Mouse (Mus musculus) liver, embryonic 13.5 days (tissue): ENCODE measurements around the gene Lce1b. TPM values are rescaled to one million over a fixed set of nuclear protein-coding genes. Genes with fewer than 3 reads are reported as not detected.

ENCODE experiments used
- ATAC-seq: fragments of 200-750 bp; cut with Nextera tagmentation; 2 replicates; pipeline ENCODE4 v1.8.0; 2017; ENCODE audit warnings: low read depth, mild to moderate bottlenecking, moderate number of reproducible peaks, moderate library complexity
- DNase-seq: peaks from one replicate; pipeline ENCODE4 v3.0.0; 2022
- H3K27ac ChIP-seq: fragments of 300-500 bp; sonication (generic); 2 replicates; pipeline ENCODE4 v1.5.1; 2015; ENCODE audit warnings: moderate library complexity, mild to moderate bottlenecking, inconsistent platforms
- H3K27me3 ChIP-seq: fragments of 300-500 bp; sonication (generic); 2 replicates; pipeline ENCODE4 v1.6.1; 2015; ENCODE audit warnings: mild to moderate bottlenecking, inconsistent platforms
- H3K36me3 ChIP-seq: fragments of 300-500 bp; sonication (generic); 2 replicates; pipeline ENCODE4 v1.6.1; 2015; ENCODE audit warnings: mild to moderate bottlenecking, inconsistent platforms
- H3K4me1 ChIP-seq: fragments of 300-500 bp; sonication (generic); replicated peaks from 2 replicates; pipeline ENCODE4 v1.6.1; 2015; ENCODE audit warnings: inconsistent platforms
- H3K4me2 ChIP-seq: fragments of 300-500 bp; sonication (generic); 2 replicates; pipeline ENCODE4 v1.6.1; 2015; ENCODE audit warnings: inconsistent platforms, mild to moderate bottlenecking, moderate library complexity
- H3K4me3 ChIP-seq: fragments of 300-500 bp; sonication (generic); replicated peaks from 2 replicates; pipeline ENCODE4 v1.5.1; 2015; ENCODE audit warnings: mild to moderate bottlenecking, inconsistent platforms
- H3K9ac ChIP-seq: fragments of 300-500 bp; sonication (generic); 2 replicates; pipeline ENCODE4 v1.6.1; 2015; ENCODE audit warnings: mild to moderate bottlenecking, inconsistent platforms
- H3K9me3 ChIP-seq: fragments of 300-500 bp; sonication (generic); replicated peaks from 2 replicates; pipeline ENCODE4 v1.6.1; 2016; ENCODE audit warnings: inconsistent platforms
- WGBS: fragments of 180-500 bp; shearing (Covaris S2); methylation state at CpG from one replicate; pipeline ENCODE4 v1.1.7; 2015; ENCODE audit not compliant: insufficient replicate concordance; 5-methylcytosine and 5-hydroxymethylcytosine counted together
- polyA plus RNA-seq: library from polyadenylated mRNA; unstranded; fragments of >200 nt; fragmentation: Nextera tagmentation; extraction: Ambion mirVana; gene quantifications from 2 replicates; pipeline ENCODE4 v1.2.1, GENCODE M21; 2015

Lce1b gene
- polyA plus RNA-seq, 1 experiment from 2014 or later: not detected

DNA sequence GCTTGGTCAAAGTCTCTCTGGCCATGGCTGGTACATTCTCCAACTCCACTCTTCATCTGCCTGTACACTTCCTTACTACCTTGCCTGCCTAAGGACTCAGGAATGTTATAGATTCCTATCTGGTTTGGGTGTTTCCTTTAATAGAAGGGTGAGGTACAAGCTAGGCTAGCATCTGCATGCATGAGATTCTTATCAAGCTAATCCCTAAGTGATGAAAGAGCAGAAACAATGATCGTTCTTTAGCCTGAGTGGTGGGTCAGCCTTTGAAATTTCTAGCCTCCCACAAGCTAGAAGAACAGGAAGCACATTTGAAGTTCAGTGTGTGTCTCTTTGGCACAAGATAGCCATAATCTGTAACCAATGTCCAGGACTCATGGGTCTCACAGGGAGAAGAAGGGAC lies 46.9 kb downstream of the Lce1b start:
- 34% methylated on average over 1 of the region's 1 CpGs for WGBS
- ATAC-seq: no peak

DNA sequence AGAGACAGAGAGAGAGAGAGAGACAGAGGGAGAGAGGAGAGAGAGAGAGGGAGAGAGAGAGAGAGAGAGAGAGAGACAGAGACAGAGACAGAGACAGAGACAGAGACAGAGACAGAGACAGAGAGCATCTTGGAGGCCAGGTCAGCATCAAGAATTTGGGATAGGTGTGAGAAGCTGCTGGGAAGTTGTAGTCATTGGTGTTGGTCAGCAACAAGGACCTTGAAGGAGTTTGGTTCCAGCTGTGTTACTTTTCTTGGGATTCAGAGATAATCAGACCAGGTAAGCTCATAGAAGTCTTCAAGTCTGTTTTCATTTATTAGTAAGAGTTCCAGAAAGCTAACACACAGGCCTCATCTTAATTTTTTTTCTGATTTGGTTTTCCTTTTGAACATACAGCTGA lies 49.3 kb downstream of the Lce1b start, which contains the start of gene 2210017I01Rik:
TSS of gene 2210017I01Rik (minus strand) at position 101 of the 400 bp plus-strand sequence.
- ATAC-seq (no peak), DNase-seq (no peak)
- H3K4me3 ChIP-seq: no peak within 1 kb of the TSS
- H3K27ac ChIP-seq: no peak within 1 kb of the TSS
- H3K36me3 ChIP-seq: no peaks in the 10 kb centered on the region
- H3K4me1 ChIP-seq: no peaks in the 10 kb centered on the region
- no peak within 1 kb of the TSS for H3K4me2 ChIP-seq
- H3K27me3 ChIP-seq: no peaks in the 10 kb centered on the region
- no peak within 1 kb of the TSS for H3K9ac ChIP-seq
- no peaks in the 10 kb centered on the region for H3K9me3 ChIP-seq

More for the DNA sequence above, 46.9 kb downstream of the Lce1b start:
- no peak overlapping the region for H3K9ac ChIP-seq
- H3K27ac ChIP-seq: no peak overlapping the region
- H3K4me2 ChIP-seq: no peak overlapping the region
- no peak for DNase-seq
- no peaks in the 10 kb centered on the region for H3K9me3 ChIP-seq
- no peak overlapping the region for H3K4me3 ChIP-seq
- H3K4me1 ChIP-seq: no peaks in the 10 kb centered on the region
- H3K36me3 ChIP-seq: no peaks in the 10 kb centered on the region
- H3K27me3 ChIP-seq: no peaks in the 10 kb centered on the region

Other genes starting within 250 kb of the Lce1b start
- gene Sprr2i, start 248.9 kb downstream of the Lce1b start, polyA plus RNA-seq: not detected in 2 replicates
- not detected in 2 replicates for gene Sprr2j-ps, start 238.8 kb downstream of the Lce1b start, polyA plus RNA-seq
- gene Gm9774, start 227.5 kb downstream of the Lce1b start, polyA plus RNA-seq: 9.1 and 10.0 TPM in 2 replicates
- not detected in 2 replicates for gene Sprr2k, start 224.3 kb downstream of the Lce1b start, polyA plus RNA-seq
- gene Sprr1b, start 218.1 kb downstream of the Lce1b start, polyA plus RNA-seq: not detected in 2 replicates
- gene Sprr3, start 198.2 kb downstream of the Lce1b start, polyA plus RNA-seq: not detected in 2 replicates
- not detected in 2 replicates for gene Sprr1a, start 171.0 kb downstream of the Lce1b start, polyA plus RNA-seq
- gene Sprr4, start 156.4 kb downstream of the Lce1b start, polyA plus RNA-seq: not detected in 2 replicates
- gene 2310046K23Rik, start 122.4 kb downstream of the Lce1b start, polyA plus RNA-seq: not detected in 2 replicates
- gene Ivl, start 83.2 kb downstream of the Lce1b start, polyA plus RNA-seq: 0.05 and 0.10 TPM in 2 replicates
- gene Smcp, start 67.9 kb downstream of the Lce1b start, polyA plus RNA-seq: not detected in 2 replicates
- gene 2210017I01Rik, start 49.4 kb downstream of the Lce1b start, polyA plus RNA-seq: not detected in 2 replicates
- not detected in 2 replicates for gene Lce6a, start 35.3 kb downstream of the Lce1b start, polyA plus RNA-seq
- not detected in 2 replicates for gene Lce1a1, start 8.6 kb downstream of the Lce1b start, polyA plus RNA-seq
- not detected in 2 replicates for gene Lce1a2, start 13.4 kb upstream of the Lce1b start, polyA plus RNA-seq
- gene Lce1c, start 22.3 kb upstream of the Lce1b start, polyA plus RNA-seq: not detected in 2 replicates
- gene Lce1d, start 30.3 kb upstream of the Lce1b start, polyA plus RNA-seq: not detected in 2 replicates
- not detected in 2 replicates for gene Lce1e, start 52.1 kb upstream of the Lce1b start, polyA plus RNA-seq
- not detected in 2 replicates for gene Lce1f, start 63.4 kb upstream of the Lce1b start, polyA plus RNA-seq
- gene Gm38119, start 82.2 kb upstream of the Lce1b start, polyA plus RNA-seq: not detected in 2 replicates
- not detected in 2 replicates for gene Lce1g, start 95.4 kb upstream of the Lce1b start, polyA plus RNA-seq
- not detected in 2 replicates for gene Lce1h, start 108.1 kb upstream of the Lce1b start, polyA plus RNA-seq
- gene Lce1i, start 122.0 kb upstream of the Lce1b start, polyA plus RNA-seq: not detected in 2 replicates
- gene Lce1j, start 133.6 kb upstream of the Lce1b start, polyA plus RNA-seq: not detected in 2 replicates
- not detected in 2 replicates for gene Lce1k, start 151.0 kb upstream of the Lce1b start, polyA plus RNA-seq
- gene Kprp, start 170.3 kb upstream of the Lce1b start, polyA plus RNA-seq: not detected in 2 replicates
- not detected in 2 replicates for gene Lce1l, start 194.4 kb upstream of the Lce1b start, polyA plus RNA-seq
- not detected in 2 replicates for gene 2310050C09Rik, start 213.3 kb upstream of the Lce1b start, polyA plus RNA-seq